Mouse (Mus musculus): ENCODE results near the gene Abraxas1.

Abraxas1 gene

GRCm38 (mm10) chr5:100820483-100821184, at the start of gene Abraxas1:
Gene Abraxas1, minus strand, starts transcription at chr5:100820965.
- peak; percentile 88 for DNase-seq (ENCODE audit: low spot score)

- DNase-seq (ENCODE audit: low spot score) = no peak
Measured at GRCm38 (mm10) chr5:100869197-100869895, 48.6 kb upstream of the Abraxas1 start.

- DNase-seq (ENCODE audit: low spot score) = no peak
Measured at GRCm38 (mm10) chr5:100866183-100866582, 45.4 kb upstream of the Abraxas1 start.

GRCm38 (mm10) chr5:100864438-100864837, 43.7 kb upstream of the Abraxas1 start:
- DNase-seq (ENCODE audit: low spot score) = no peak

GRCm38 (mm10) chr5:100863091-100863490, 42.3 kb upstream of the Abraxas1 start:
- DNase-seq (ENCODE audit: low spot score) = no peak

- DNase-seq (ENCODE audit: low spot score) = no peak
Measured at GRCm38 (mm10) chr5:100861811-100862210, 41.0 kb upstream of the Abraxas1 start.

GRCm38 (mm10) chr5:100861140-100861539, 40.4 kb upstream of the Abraxas1 start:
- no peak for DNase-seq (ENCODE audit: low spot score)

- no peak for DNase-seq (ENCODE audit: low spot score)
Measured at GRCm38 (mm10) chr5:100860417-100861053, 39.8 kb upstream of the Abraxas1 start.

- DNase-seq (ENCODE audit: low spot score) = no peak
Measured at GRCm38 (mm10) chr5:100856552-100856951, 35.8 kb upstream of the Abraxas1 start.

- DNase-seq (ENCODE audit: low spot score) = no peak
Measured at GRCm38 (mm10) chr5:100853963-100854362, 33.2 kb upstream of the Abraxas1 start.

- DNase-seq (ENCODE audit: low spot score) = no peak
Measured at GRCm38 (mm10) chr5:100847143-100847542, 26.4 kb upstream of the Abraxas1 start.

GRCm38 (mm10) chr5:100846599-100846920, 25.8 kb upstream of the Abraxas1 start:
- no peak for DNase-seq (ENCODE audit: low spot score)

- peak; percentile 75 for DNase-seq (ENCODE audit: low spot score)
Measured at GRCm38 (mm10) chr5:100845848-100846598, 25.3 kb upstream of the Abraxas1 start.

- no peak for DNase-seq (ENCODE audit: low spot score)
Measured at GRCm38 (mm10) chr5:100845485-100845847, 24.7 kb upstream of the Abraxas1 start, which contains the start of gene Gpat3. Gene Gpat3, plus strand, starts transcription at chr5:100845713.

GRCm38 (mm10) chr5:100844485-100844884, 23.7 kb upstream of the Abraxas1 start:
- no peak for DNase-seq (ENCODE audit: low spot score)

GRCm38 (mm10) chr5:100837907-100838306, 17.1 kb upstream of the Abraxas1 start:
- peak; percentile 19 for DNase-seq (ENCODE audit: low spot score)

GRCm38 (mm10) chr5:100835862-100836538, 15.2 kb upstream of the Abraxas1 start:
- no peak for DNase-seq (ENCODE audit: low spot score)

GRCm38 (mm10) chr5:100833841-100834240, 13.1 kb upstream of the Abraxas1 start:
- no peak for DNase-seq (ENCODE audit: low spot score)

- no peak for DNase-seq (ENCODE audit: low spot score)
Measured at GRCm38 (mm10) chr5:100832680-100833079, 11.9 kb upstream of the Abraxas1 start.

- DNase-seq (ENCODE audit: low spot score) = no peak
Measured at GRCm38 (mm10) chr5:100828701-100829100, 7.9 kb upstream of the Abraxas1 start.

- no peak for DNase-seq (ENCODE audit: low spot score)
Measured at GRCm38 (mm10) chr5:100826531-100826930, 5.8 kb upstream of the Abraxas1 start.

GRCm38 (mm10) chr5:100825975-100826374, 5.2 kb upstream of the Abraxas1 start:
- DNase-seq (ENCODE audit: low spot score) = no peak

Measured in yolk sac, embryonic 10.5 days (tissue).